Mouse (Mus musculus) adipocyte (in vitro differentiated cells): ENCODE measurements around the gene St5.

Experiments used
- DNase-seq: peaks from one replicate; pipeline ENCODE4 v3.0.0-alpha.2; 2016; ENCODE audit warnings: low spot score

The St5 gene

GRCm38 (mm10) chr7:109525740-109526663, 177.4 kb downstream of the St5 start:
- no peak for DNase-seq

- DNase-seq = peak; percentile 79
These were observed 178.6 kb downstream of the St5 start for GRCm38 (mm10) chr7:109524763-109525162.

GRCm38 (mm10) chr7:109524442-109524744, 179.0 kb downstream of the St5 start:
- DNase-seq = no peak

- DNase-seq = peak; percentile 64
These were observed 179.5 kb downstream of the St5 start for GRCm38 (mm10) chr7:109523741-109524441.

- no peak for DNase-seq
These were observed 180.1 kb downstream of the St5 start for GRCm38 (mm10) chr7:109523304-109523703.

- DNase-seq = no peak
These were observed 181.3 kb downstream of the St5 start for GRCm38 (mm10) chr7:109522084-109522483.

- peak; percentile 17 for DNase-seq
These were observed 183.5 kb downstream of the St5 start for GRCm38 (mm10) chr7:109519936-109520335.

- DNase-seq = peak; percentile 95
These were observed 184.3 kb downstream of the St5 start, which contains the start of gene Rpl27a for GRCm38 (mm10) chr7:109518838-109519696. Rpl27a (plus strand) TSS chr7:109519147.

GRCm38 (mm10) chr7:109518036-109518681, 185.2 kb downstream of the St5 start:
- DNase-seq = peak; percentile 42

- no peak for DNase-seq
These were observed 186.9 kb downstream of the St5 start for GRCm38 (mm10) chr7:109516500-109516899.

- no peak for DNase-seq
These were observed 191.6 kb downstream of the St5 start for GRCm38 (mm10) chr7:109511838-109512237.

- no peak for DNase-seq
These were observed 192.6 kb downstream of the St5 start for GRCm38 (mm10) chr7:109510799-109511198.

- DNase-seq = no peak
These were observed 195.4 kb downstream of the St5 start, which contains the start of gene Trim66 for GRCm38 (mm10) chr7:109508034-109508433. Trim66 (minus strand) TSS chr7:109508134.

- no peak for DNase-seq
These were observed 195.8 kb downstream of the St5 start for GRCm38 (mm10) chr7:109507572-109507971.

- no peak for DNase-seq
These were observed 196.3 kb downstream of the St5 start for GRCm38 (mm10) chr7:109507119-109507518.

GRCm38 (mm10) chr7:109497507-109497906, 205.9 kb downstream of the St5 start:
- DNase-seq = no peak

- no peak for DNase-seq
These were observed 209.8 kb downstream of the St5 start for GRCm38 (mm10) chr7:109493319-109494316.

GRCm38 (mm10) chr7:109492616-109493318, 210.6 kb downstream of the St5 start:
- no peak for DNase-seq

- no peak for DNase-seq
These were observed 219.2 kb downstream of the St5 start for GRCm38 (mm10) chr7:109484221-109484620.

GRCm38 (mm10) chr7:109480765-109481197, 222.6 kb downstream of the St5 start:
- DNase-seq = no peak
